Mouse (Mus musculus) lung, adult 10 weeks (tissue): ENCODE measurements around the gene Gm49342. TPM values are rescaled to one million over a fixed set of nuclear protein-coding genes. Genes with fewer than 3 reads are reported as not detected.

Experiments
- polyA plus RNA-seq: library from polyadenylated mRNA; stranded (reverse); fragments of 350-450 nt; fragmentation: Illumina TruSeq; extraction: RNeasy Lipid Tissue Mini Kit (QIAGEN cat#74804); gene quantifications from one replicate; pipeline ENCODE4 v1.2.3, GENCODE M21; 2014; ENCODE audit warnings: low read depth, low replicate concordance; ENCODE audit not compliant: insufficient read depth

The Gm49342 gene
- polyA plus RNA-seq = 28.1 TPM

GRCm38 (mm10) chr14:50943932-50944667 lies at the start of gene Gm49342:
Gm49342 (plus strand) TSS chr14:50944517.

GRCm38 (mm10) chr14:50897374-50897765 lies 46.9 kb upstream of the Gm49342 start, which contains the start of gene Klhl33:
Klhl33 (minus strand) TSS chr14:50897507.

GRCm38 (mm10) chr14:50924281-50925064 lies 19.8 kb upstream of the Gm49342 start, which contains the start of the genes Osgep and Apex1:
Osgep (minus strand) TSS chr14:50924893.
Apex1 (plus strand) TSS chr14:50924968.

GRCm38 (mm10) chr14:50930754-50931492 lies 13.4 kb upstream of the Gm49342 start, which contains the start of the genes Pip4p1 and Pnp:
Pip4p1 (minus strand) TSS chr14:50930856.
Pnp (plus strand) TSS chr14:50931082.

GRCm38 (mm10) chr14:50955942-50956508 lies 11.7 kb downstream of the Gm49342 start, which contains the start of gene Pnp2:
Pnp2 (plus strand) TSS chr14:50955992.

GRCm38 (mm10) chr14:51007152-51007801 lies 63.0 kb downstream of the Gm49342 start, which contains the start of gene Rnase10:
Rnase10 (plus strand) TSS chr14:51007751.

Other genes with a start within 250 kb of the Gm49342 start
- not detected for gene Olfr748, start 237.1 kb upstream of the Gm49342 start, polyA plus RNA-seq
- not detected for gene Olfr749, start 199.4 kb upstream of the Gm49342 start, polyA plus RNA-seq
- 27.1 TPM for gene Ttc5, start 159.0 kb upstream of the Gm49342 start, polyA plus RNA-seq
- gene Ccnb1ip1, start 136.8 kb upstream of the Gm49342 start, polyA plus RNA-seq = not detected
- 18.8 TPM for gene Parp2, start 136.7 kb upstream of the Gm49342 start, polyA plus RNA-seq
- gene Tep1, start 74.0 kb upstream of the Gm49342 start, polyA plus RNA-seq = 24.0 TPM
- gene Klhl33, start 47.0 kb upstream of the Gm49342 start, polyA plus RNA-seq = 0.58 TPM
- 62.6 TPM for gene Osgep, start 19.6 kb upstream of the Gm49342 start, polyA plus RNA-seq
- gene Apex1, start 19.5 kb upstream of the Gm49342 start, polyA plus RNA-seq = 29.3 TPM
- 40.5 TPM for gene Pip4p1, start 13.7 kb upstream of the Gm49342 start, polyA plus RNA-seq
- 75.4 TPM for gene Pnp, start 13.4 kb upstream of the Gm49342 start, polyA plus RNA-seq
- 1.7 TPM for gene Pnp2, start 11.5 kb downstream of the Gm49342 start, polyA plus RNA-seq
- gene Rnase10, start 63.2 kb downstream of the Gm49342 start, polyA plus RNA-seq = not detected
- not detected for gene Rnase9, start 97.4 kb downstream of the Gm49342 start, polyA plus RNA-seq
- gene Rnase11, start 105.6 kb downstream of the Gm49342 start, polyA plus RNA-seq = not detected
- not detected for gene Rnase12, start 113.1 kb downstream of the Gm49342 start, polyA plus RNA-seq
- 1.1 TPM for gene Olfr750, start 129.9 kb downstream of the Gm49342 start, polyA plus RNA-seq
- 581 TPM for gene Rnase4, start 146.6 kb downstream of the Gm49342 start, polyA plus RNA-seq
- gene Ang, start 146.6 kb downstream of the Gm49342 start, polyA plus RNA-seq = 75.0 TPM
- not detected for gene Eddm3b, start 169.9 kb downstream of the Gm49342 start, polyA plus RNA-seq
- gene Rnase6, start 179.4 kb downstream of the Gm49342 start, polyA plus RNA-seq = 18.2 TPM
- gene Rnase1, start 202.3 kb downstream of the Gm49342 start, polyA plus RNA-seq = not detected
- gene Rnase2b, start 217.7 kb downstream of the Gm49342 start, polyA plus RNA-seq = not detected